15 mouse cellular contexts compared by ENCODE assay signal in genomic region chr17:84573305-84573704, GRCm38 (mm10). TPM values are rescaled to one million over a fixed set of nuclear protein-coding genes. Genes with fewer than 3 reads are reported as not detected.
DNase-seq lines count a peak whose midpoint lies in the region; ATAC-seq and TF ChIP-seq lines count a peak whose summit lies in the region.
"Had no signal": no experiment of that assay in that cellular context is flagged by ENCODE, and none has a peak within 500 bp of the region (broad histone marks: within the 10 kb centered on the region; RNA-seq: fewer than 3 reads in every experiment).

No protein-coding gene starts in this region.

- no peak for ATAC-seq in kidney, embryonic 16.5 days (ENCODE audit: low FRiP score, low TSS enrichment)
- ATAC-seq: activated CD4-positive, CD25-positive, alpha-beta regulatory T cell, adult 4 months; forebrain, postnatal 0 days had no signal

- 86% methylated on average over 9 of the region's 9 CpGs for WGBS in kidney, embryonic 16.5 days

- H3K79me3 ChIP-seq in C2C12 (ENCODE audit: low read depth), result no peaks in the 10 kb centered on the region

- H3K9ac ChIP-seq in kidney, embryonic 16.5 days (replicated peaks; ENCODE audit: low read length), result no peak overlapping the region
- H3K9ac ChIP-seq: forebrain, postnatal 0 days; limb, embryonic 13.5 days had no signal

- no peaks in the 10 kb centered on the region for H3K79me2 ChIP-seq in C2C12 (ENCODE audit: control insufficient read depth, insufficient read depth)

- TF ChIP-seq CTCF in C2C12 (IDR thresholded peaks at IDR 0.05; ENCODE audit: control insufficient read depth, insufficient read depth, insufficient read length), result no peak

- peak; percentile 30 for DNase-seq in adrenal gland, postnatal 14 days
- DNase-seq in adrenal gland, postnatal 25 days, result no peak
- DNase-seq in kidney, postnatal 14 days, result no peak
- peak; percentile 32 for DNase-seq in lung, postnatal 36 days
- DNase-seq in B cell, adult 2 months, result no peak
- DNase-seq in right cerebral cortex, postnatal 10 days (ENCODE audit: low spot score in 2 of 2), result no peak
- DNase-seq: cerebellum, adult 11-12 months; forebrain, postnatal 0 days; layer of hippocampus, adult 9-11 months; right cerebral cortex, adult 18-20 months; thymus, postnatal 4 days had no signal

- no peaks in the 10 kb centered on the region for H3K9me3 ChIP-seq in kidney, embryonic 16.5 days (ENCODE audit: low read length)
- H3K9me3 ChIP-seq: limb, embryonic 13.5 days had no signal

- H3K4me1 ChIP-seq in kidney, embryonic 16.5 days (ENCODE audit: insufficient read depth, low read length), result peaks cover 23% of the 10 kb centered on the region
- H3K4me1 ChIP-seq: limb, embryonic 13.5 days had no signal

- H3K4me2 ChIP-seq in kidney, embryonic 16.5 days (replicated peaks; ENCODE audit: low read depth, low read length), result no peak overlapping the region
- H3K4me2 ChIP-seq: limb, embryonic 13.5 days had no signal

- no peak overlapping the region for H3K4me3 ChIP-seq in kidney, embryonic 16.5 days (ENCODE audit: low read length)
- no peak overlapping the region for H3K4me3 ChIP-seq in C2C12 (ENCODE audit: insufficient read depth, poor library complexity, severe bottlenecking)
- H3K4me3 ChIP-seq: limb, embryonic 13.5 days had no signal

- H3K27me3 ChIP-seq in kidney, embryonic 16.5 days (ENCODE audit: insufficient read depth, low read length), result no peaks in the 10 kb centered on the region
- no peaks in the 10 kb centered on the region for H3K27me3 ChIP-seq in C2C12 (ENCODE audit: control insufficient read depth, insufficient read depth, insufficient read length)
- H3K27me3 ChIP-seq: limb, embryonic 13.5 days had no signal

- H3ac ChIP-seq in C2C12 (ENCODE audit: control insufficient read depth, insufficient read length, low read depth), result no peak overlapping the region

- H3K27ac ChIP-seq in kidney, embryonic 16.5 days (ENCODE audit: low read length), result peak overlapping the region; percentile 46; the same call in 1 of the 2 replicates
- H3K27ac ChIP-seq: limb, embryonic 13.5 days had no signal

- H3K36me3 ChIP-seq in kidney, embryonic 16.5 days (ENCODE audit: insufficient read depth, low read length), result peaks cover 3% of the 10 kb centered on the region; the same call in 1 of the 2 replicates
- H3K36me3 ChIP-seq in C2C12 (ENCODE audit: control insufficient read depth, insufficient read depth), result peaks cover 23% of the 10 kb centered on the region

TF ChIP-seq in C2C12, 6 proteins besides CTCF, POLR2A, EP300 and RAD21:
- TF ChIP-seq MYOD1 (IDR thresholded peaks at IDR 0.05; ENCODE audit: control insufficient read depth, insufficient read length, low read depth) (peak; percentile 76), MAX (IDR thresholded peaks at IDR 0.05) (no peak), CEBPB (IDR thresholded peaks at IDR 0.05; ENCODE audit: low read depth) (no peak)

RNA-seq across cellular contexts. Expression of gene Dync2li1, which starts 53.0 kb away (rescaled TPM):
- 21.7 and 21.9 TPM in 2 replicates for total RNA-seq in adrenal gland, postnatal 14 days (2021)
- total RNA-seq in adrenal gland, postnatal 25 days (2021), result 22.4 and 22.6 TPM in 2 replicates
- polyA plus RNA-seq in kidney, embryonic 16.5 days (2015; fragmentation: Nextera tagmentation; extraction: Ambion mirVana), result 54.9 and 56.9 TPM in 2 replicates
- 4.0 TPM for polyA plus RNA-seq in C2C12 (2012; fragmentation: generic; extraction: Trizol)

Comparison
In these comparisons a context has a peak if more than half of its experiments do, and no peak if none do; other contexts are left out.
1. DNase-seq: peak in adrenal gland, postnatal 14 days (single experiment) and lung, postnatal 36 days (single experiment); none in adrenal gland, postnatal 25 days (single experiment), kidney, postnatal 14 days (single experiment), B cell, adult 2 months (0 of 2) and right cerebral cortex, postnatal 10 days (0 of 2).